Mouse (Mus musculus) liver, adult 2 months (tissue): ENCODE results near the gene Gm10721.
"Not testable (repeated sequence)": the region's sequence is repeated elsewhere in the genome, so short reads cannot be mapped to it uniquely, and the experiment has no call there.

Source experiments
- CTCF ChIP-seq: fragments of 200-500 bp; IDR thresholded peaks from 2 replicates; pipeline ENCODE4 v1.5.1; 2011; ENCODE audit warnings: low read depth, low read length, control low read depth
- POLR2A ChIP-seq: fragments of 200-500 bp; IDR thresholded peaks from 2 replicates; pipeline ENCODE4 v1.6.1; 2011; ENCODE audit warnings: low read length, control low read depth; ENCODE audit not compliant: insufficient read depth; ENCODE audit errors: extremely low read depth

DNA sequence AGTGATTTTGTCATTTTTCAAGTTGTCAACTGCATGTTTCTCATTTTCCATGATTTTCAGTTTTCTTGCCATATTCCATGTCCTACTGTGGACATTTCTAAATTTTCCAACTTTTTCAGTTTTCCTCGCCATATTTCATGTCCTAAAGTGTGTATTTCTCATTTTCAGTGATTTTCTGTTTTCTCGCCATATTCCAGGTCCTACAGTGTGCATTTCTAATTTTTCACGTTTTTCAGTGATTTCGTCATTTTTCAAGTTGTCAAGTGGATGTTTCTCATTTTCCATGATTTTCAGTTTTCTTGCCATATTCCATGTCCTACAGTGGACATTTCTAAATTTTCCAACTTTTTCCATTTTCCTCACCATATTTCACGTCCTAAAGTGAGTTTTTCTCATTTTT, 6.8 kb upstream of the Gm10721 start:
- not testable (repeated sequence) for TF ChIP-seq POLR2A, CTCF
